Mouse (Mus musculus) MEL (cell line): Measurements from ENCODE around the gene Zdhhc9. TPM values are rescaled to one million over a fixed set of nuclear protein-coding genes. Genes with fewer than 3 reads are reported as not detected.

ENCODE experiments used
- DNase-seq: peaks from one replicate; pipeline ENCODE4 v3.0.0; 2011; ENCODE audit warnings: low read depth, low spot score
- H3K27ac ChIP-seq: 2 replicates; pipeline ENCODE4 v1.5.1; 2012; ENCODE audit warnings: low read depth, mild to moderate bottlenecking, control low read depth, low read length, moderate library complexity; ENCODE audit not compliant: control insufficient read depth
- H3K27me3 ChIP-seq, 2 experiments: fragments of 150-350 bp in 1 of 2; sonication (generic) in 1 of 2; 2 replicates each; pipeline ENCODE4 v1.6.1; 2012; ENCODE audit warnings: low read length in 2 of 2, mild to moderate bottlenecking in 2 of 2, improper control_type of control experiment in 1 of 2, moderate library complexity in 1 of 2; ENCODE audit not compliant: insufficient read depth in 2 of 2, control insufficient read depth in 1 of 2
- H3K36me3 ChIP-seq, 2 experiments: 2 replicates each; pipeline ENCODE4 v1.6.1; 2012 to 2014; ENCODE audit warnings: low read length in 2 of 2, improper control_type of control experiment in 1 of 2, inconsistent platforms in 1 of 2, mild to moderate bottlenecking in 1 of 2; ENCODE audit not compliant: insufficient read depth in 2 of 2, control insufficient read depth in 1 of 2
- H3K4me1 ChIP-seq, 2 experiments: fragments of 150-350 bp in 1 of 2; sonication (generic) in 1 of 2; 2 replicates each; pipeline ENCODE4 v1.6.1; 2012; ENCODE audit warnings: low read length in 2 of 2, improper control_type of control experiment in 1 of 2, mild to moderate bottlenecking in 1 of 2; ENCODE audit not compliant: insufficient read depth in 2 of 2, control insufficient read depth in 1 of 2
- H3K4me3 ChIP-seq, 2 experiments: fragments of 150-350 bp in 1 of 2; sonication (generic) in 1 of 2; 2 replicates each; pipeline ENCODE4 v1.5.1; 2012; ENCODE audit warnings: low read depth in 2 of 2, low read length in 2 of 2, mild to moderate bottlenecking in 2 of 2, moderate library complexity in 2 of 2, control low read depth in 1 of 2, improper control_type of control experiment in 1 of 2; ENCODE audit not compliant: control insufficient read depth in 1 of 2, insufficient read depth in 1 of 2
- H3K79me2 ChIP-seq: 2 replicates; pipeline ENCODE4 v1.6.1; 2012; ENCODE audit warnings: mild to moderate bottlenecking, low read length, moderate library complexity; ENCODE audit not compliant: control insufficient read depth, poor library complexity, insufficient read depth
- H3K9ac ChIP-seq: 2 replicates; pipeline ENCODE4 v1.6.1; 2012; ENCODE audit warnings: low read depth, mild to moderate bottlenecking, control low read depth, low read length, moderate library complexity; ENCODE audit not compliant: control insufficient read depth, poor library complexity, severe bottlenecking
- H3K9me3 ChIP-seq: fragments of 150-350 bp; sonication (generic); replicated peaks from 2 replicates; pipeline ENCODE4 v1.6.1; 2012; ENCODE audit warnings: mild to moderate bottlenecking, low read length, improper control_type of control experiment, moderate library complexity; ENCODE audit not compliant: insufficient read depth
- CHD1 ChIP-seq: IDR thresholded peaks from 2 replicates; pipeline ENCODE4 v1.6.1; 2012; ENCODE audit warnings: low read depth, mild to moderate bottlenecking, inconsistent platforms, low read length, improper control_type of control experiment
- E2F4 ChIP-seq: IDR thresholded peaks from 2 replicates; pipeline ENCODE4 v1.6.1; 2011; ENCODE audit warnings: low read depth, low read length, improper control_type of control experiment, borderline replicate concordance
- ELF1 ChIP-seq: IDR thresholded peaks from 2 replicates; pipeline ENCODE4 v1.6.1; 2014; ENCODE audit warnings: low read depth, mild to moderate bottlenecking, inconsistent platforms, low read length, improper control_type of control experiment, moderate library complexity
- ETS1 ChIP-seq: IDR thresholded peaks from 2 replicates; pipeline ENCODE4 v1.6.1; 2012; ENCODE audit warnings: low read depth, mild to moderate bottlenecking, inconsistent platforms, low read length, improper control_type of control experiment, moderate library complexity
- GATA1 ChIP-seq: IDR thresholded peaks from 2 replicates; pipeline ENCODE4 v1.6.1; 2011; ENCODE audit warnings: low read depth, low read length, improper control_type of control experiment
- HCFC1 ChIP-seq: IDR thresholded peaks from 2 replicates; pipeline ENCODE4 v1.6.1; 2012; ENCODE audit warnings: low read depth, mild to moderate bottlenecking, inconsistent platforms, low read length, improper control_type of control experiment, moderate library complexity
- JUND ChIP-seq: IDR thresholded peaks from 2 replicates; pipeline ENCODE4 v1.6.1; 2011; ENCODE audit warnings: low read depth, mild to moderate bottlenecking, improper control_type of control experiment, low read length
- KAT2A ChIP-seq: conservative IDR thresholded peaks from 2 replicates; pipeline ENCODE4 v1.6.1; 2012; ENCODE audit warnings: low read depth, low read length, improper control_type of control experiment, inconsistent platforms
- MAFK ChIP-seq: IDR thresholded peaks from 2 replicates; pipeline ENCODE4 v1.6.1; 2011; ENCODE audit warnings: low read depth, mild to moderate bottlenecking, low read length, improper control_type of control experiment, borderline replicate concordance
- MAZ ChIP-seq: IDR thresholded peaks from 2 replicates; pipeline ENCODE4 v1.6.1; 2012; ENCODE audit warnings: low read depth, mild to moderate bottlenecking, inconsistent platforms, low read length, improper control_type of control experiment
- MXI1 ChIP-seq: IDR thresholded peaks from 2 replicates; pipeline ENCODE4 v1.6.1; 2011; ENCODE audit warnings: mild to moderate bottlenecking, low read depth, low read length, improper control_type of control experiment
- MYB ChIP-seq: IDR thresholded peaks from 2 replicates; pipeline ENCODE4 v1.6.1; 2011; ENCODE audit warnings: mild to moderate bottlenecking, low read depth, low read length, improper control_type of control experiment
- MYC ChIP-seq: IDR thresholded peaks from 2 replicates; pipeline ENCODE4 v1.6.1; 2011; ENCODE audit warnings: low read depth, mild to moderate bottlenecking, low read length, improper control_type of control experiment, moderate library complexity
- NELFE ChIP-seq: IDR thresholded peaks from 2 replicates; pipeline ENCODE4 v1.6.1; 2011; ENCODE audit warnings: low read depth, low read length, improper control_type of control experiment
- NRF1 ChIP-seq: IDR thresholded peaks from 2 replicates; pipeline ENCODE4 v1.6.1; 2014; ENCODE audit warnings: low read depth, mild to moderate bottlenecking, inconsistent platforms, low read length, improper control_type of control experiment, moderate library complexity; ENCODE audit not compliant: poor library complexity, insufficient read depth, severe bottlenecking
- POLR2A ChIP-seq, 2 experiments: IDR thresholded peaks; 2 replicates each; pipeline ENCODE4 v1.6.1; 2011 to 2012; ENCODE audit warnings: low read length in 2 of 2, mild to moderate bottlenecking in 2 of 2, control low read depth in 1 of 2, improper control_type of control experiment in 1 of 2, low read depth in 1 of 2, moderate library complexity in 1 of 2; ENCODE audit not compliant: control insufficient read depth in 1 of 2, insufficient read depth in 1 of 2, poor library complexity in 1 of 2
- POLR2AphosphoS2 ChIP-seq: IDR thresholded peaks from 2 replicates; pipeline ENCODE4 v1.6.1; 2011; ENCODE audit warnings: low read length, improper control_type of control experiment
- POLR2AphosphoS5 ChIP-seq: IDR thresholded peaks from 2 replicates; pipeline ENCODE4 v1.6.1; 2012; ENCODE audit warnings: low read depth, borderline replicate concordance, mild to moderate bottlenecking, inconsistent platforms, low read length, moderate library complexity, mixed read lengths
- RAD21 ChIP-seq: IDR thresholded peaks from 2 replicates; pipeline ENCODE4 v1.6.1; 2011; ENCODE audit warnings: mild to moderate bottlenecking, low read depth, low read length, improper control_type of control experiment
- RCOR1 ChIP-seq: IDR thresholded peaks from 2 replicates; pipeline ENCODE4 v1.6.1; 2012; ENCODE audit warnings: low read depth, mild to moderate bottlenecking, inconsistent platforms, low read length, improper control_type of control experiment
- SIN3A ChIP-seq: IDR thresholded peaks from 2 replicates; pipeline ENCODE4 v1.6.1; 2012; ENCODE audit warnings: low read length, improper control_type of control experiment, inconsistent platforms
- SMC3 ChIP-seq: IDR thresholded peaks from 2 replicates; pipeline ENCODE4 v1.6.1; 2011; ENCODE audit warnings: low read depth, low read length, improper control_type of control experiment
- TBP ChIP-seq: IDR thresholded peaks from 2 replicates; pipeline ENCODE4 v1.8.0; 2011; ENCODE audit warnings: low read depth, low read length, improper control_type of control experiment
- TCF12 ChIP-seq: IDR thresholded peaks from 2 replicates; pipeline ENCODE4 v1.6.1; 2014; ENCODE audit warnings: low read depth, mild to moderate bottlenecking, inconsistent platforms, low read length, improper control_type of control experiment, moderate library complexity
- ZC3H11A ChIP-seq: IDR thresholded peaks from 2 replicates; pipeline ENCODE4 v1.6.1; 2012; ENCODE audit warnings: low read depth, mild to moderate bottlenecking, inconsistent platforms, low read length, improper control_type of control experiment
- ZKSCAN1 ChIP-seq: IDR thresholded peaks from 2 replicates; pipeline ENCODE4 v1.6.1; 2012; ENCODE audit warnings: low read depth, mild to moderate bottlenecking, inconsistent platforms, low read length, improper control_type of control experiment, moderate library complexity
- ZMIZ1 ChIP-seq: IDR thresholded peaks from 2 replicates; pipeline ENCODE4 v1.6.1; 2012; ENCODE audit warnings: low read depth, mild to moderate bottlenecking, inconsistent platforms, low read length, improper control_type of control experiment, moderate library complexity
- polyA plus RNA-seq, 2 experiments: library from polyadenylated mRNA; stranded (reverse) in 1 of 2; unstranded in 1 of 2; fragments of >175 nt in 1 of 2; fragments of >200 nt in 1 of 2; gene quantifications; 2 replicates each; pipeline versions ENCODE4 v1.2.1 to v1.2.4; 2012; ENCODE audit warnings: low replicate concordance in 2 of 2, low read depth in 1 of 2; ENCODE audit not compliant: insufficient read length in 2 of 2, insufficient read depth in 1 of 2, missing spikeins in 1 of 2
- total RNA-seq: library from RNA; depleted of rRNA; stranded (reverse); fragments of 300-350 nt; gene quantifications from 2 replicates; pipeline ENCODE4 v1.2.3, GENCODE M21; 2012

Gene Zdhhc9
- total and polyA plus RNA-seq, 3 experiments = 2.3 to 51.7 (median 8.3) TPM

- TF ChIP-seq MYB (no peak), CHD1 (no peak), ZMIZ1 (0 out of 2 replicates have a peak, but pooled peaks have one; percentile 1), TCF12 (no peak), RAD21 (no peak), POLR2AphosphoS5 (no peak)
- TF ChIP-seq, all 39 proteins: peak for 6
Observed at GRCm38 (mm10) chrX:48257011-48257410, 48.3 kb upstream of the Zdhhc9 start (continued).

GRCm38 (mm10) chrX:48256468-48257007, 47.9 kb upstream of the Zdhhc9 start, which contains the start of gene Utp14a:
TSS of gene Utp14a (plus strand) at chrX:48256862.
- DNase-seq = peak; percentile 95
- Histone ChIP-seq H3K27me3 (no peaks in the 10 kb centered on the region), H3K36me3 (peaks cover 7 to 8% of the 10 kb centered on the region in 2 experiments), H3K4me3 (peak within 1 kb of the TSS; percentile 85 to 95), H3K27ac (peak within 1 kb of the TSS; percentile 94), H3K9ac (peak within 1 kb of the TSS; percentile 80), H3K4me1 (no peaks in the 10 kb centered on the region), H3K79me2 (peaks cover 17% of the 10 kb centered on the region), H3K9me3 (no peaks in the 10 kb centered on the region)
- TF ChIP-seq GATA1 (no peak), TBP (peak; percentile 82; the same call in 1 of the 2 replicates), ZKSCAN1 (no peak), MYB (no peak), ZC3H11A (no peak), ELF1 (0 out of 2 replicates have a peak, but pooled peaks have one; percentile 46), KAT2A (peak; percentile 70; the same call in 1 of the 2 replicates), NRF1 (no peak), CHD1 (0 out of 2 replicates have a peak, but pooled peaks have one; percentile 35), POLR2AphosphoS2 (peak; percentile 36; the same call in 1 of the 2 replicates), POLR2A (IDR thresholded peaks at IDR 0.05; ENCODE audit: control insufficient read depth in 1 of 2, insufficient read depth in 1 of 2, low read depth in 1 of 2, low read length in 2 of 2, poor library complexity in 1 of 2) (peak; percentile 35 to 78; a peak in 2 of 4 replicates), MYC (peak; percentile 84; the same call in 1 of the 2 replicates), SIN3A (peak; percentile 80), RCOR1 (no peak), JUND (no peak), MAFK (no peak), MAZ (no peak), MXI1 (peak; percentile 92), SMC3 (no peak), NELFE (peak; percentile 88), ZMIZ1 (peak; percentile 78; the same call in 1 of the 2 replicates), ETS1 (no peak; the same call in 1 of the 2 replicates), HCFC1 (peak; percentile 89), TCF12 (0 out of 2 replicates have a peak, but pooled peaks have one; percentile 24), E2F4 (no peak)
